Comparison of ENCODE assay signal across 23 mouse cellular contexts in genomic region chr8:47544094-47544493, GRCm38 (mm10). TPM values are rescaled to one million over a fixed set of nuclear protein-coding genes. Genes with fewer than 3 reads are reported as not detected.
A peak's percentile ranks its signal among the peaks of the same experiment; 100 is the strongest.
DNase-seq lines count a peak whose midpoint lies in the region; ATAC-seq and TF ChIP-seq lines count a peak whose summit lies in the region.
"Had no signal": no experiment of that assay in that cellular context is flagged by ENCODE, and none has a peak within 500 bp of the region (broad histone marks: within the 10 kb centered on the region; RNA-seq: fewer than 3 reads in every experiment).

No protein-coding gene starts in this region.

- H3K9ac ChIP-seq in neural tube, embryonic 15.5 days (replicated peaks) = no peak overlapping the region
- H3K9ac ChIP-seq: forebrain, embryonic 13.5 days; heart, embryonic 12.5 days; heart, embryonic 15.5 days; hindbrain, embryonic 12.5 days; hindbrain, embryonic 15.5 days had no signal

- no peak overlapping the region for H3K4me2 ChIP-seq in neural tube, embryonic 15.5 days
- H3K4me2 ChIP-seq: forebrain, embryonic 13.5 days; heart, embryonic 12.5 days; heart, embryonic 15.5 days; hindbrain, embryonic 12.5 days; hindbrain, embryonic 15.5 days had no signal

- no peak for TF ChIP-seq POLR2A in thymus, adult 2 months (IDR thresholded peaks at IDR 0.05; ENCODE audit: control insufficient read depth, extremely low read depth, insufficient read depth, low read length, poor library complexity)

- H3K9me3 ChIP-seq in neural tube, embryonic 15.5 days (replicated peaks) = no peaks in the 10 kb centered on the region
- H3K9me3 ChIP-seq: forebrain, embryonic 13.5 days; heart, embryonic 15.5 days; hindbrain, embryonic 12.5 days; hindbrain, embryonic 15.5 days had no signal

- no peak overlapping the region for H3K27ac ChIP-seq in thymus, adult 2 months (ENCODE audit: control insufficient read depth, insufficient read depth, low read length)
- no peak overlapping the region for H3K27ac ChIP-seq in neural tube, embryonic 15.5 days (replicated peaks)
- H3K27ac ChIP-seq: forebrain, embryonic 10.5 days; forebrain, embryonic 13.5 days; heart, embryonic 15.5 days; hindbrain, embryonic 12.5 days; hindbrain, embryonic 15.5 days had no signal

- ATAC-seq in neural tube, embryonic 15.5 days (ENCODE audit: low FRiP score) = no peak
- ATAC-seq: forebrain, embryonic 13.5 days; forebrain, embryonic 16.5 days had no signal

- H3K36me3 ChIP-seq in thymus, adult 2 months (ENCODE audit: control insufficient read depth, insufficient read depth, low read length) = peaks cover 43% of the 10 kb centered on the region
- peaks cover 69% of the 10 kb centered on the region for H3K36me3 ChIP-seq in neural tube, embryonic 15.5 days

- DNase-seq in heart, adult 11 months = peak; percentile 61
- DNase-seq in heart, postnatal 14 days = no peak
- peak; percentile 24 for DNase-seq in thymus, adult 2 months
- no peak for DNase-seq in thymus, postnatal 36 days
- DNase-seq in ES-CJ7 (ENCODE audit: low read depth, low spot score) = peak; percentile 64
- peak; percentile 6 for DNase-seq in T-cell, adult 2 months (ENCODE audit: low spot score)
- no peak for DNase-seq in ovary, postnatal 36 days (ENCODE audit: low spot score)
- DNase-seq: adrenal gland, adult 8-10 months; adrenal gland, postnatal 36 days; cerebellum, adult 18-20 months; cerebellum, adult 9-10 months; cerebellum, postnatal 14 days; gastrocnemius, postnatal 10 days; gastrocnemius, postnatal 36 days; heart, postnatal 10 days had no signal

- intact Hi-C loops in heart, postnatal 14 days (cut with DNase I) = no loop called here

- no peaks in the 10 kb centered on the region for H3K27me3 ChIP-seq in thymus, adult 2 months (ENCODE audit: control insufficient read depth, insufficient read depth, low read length)
- H3K27me3 ChIP-seq in neural tube, embryonic 15.5 days (replicated peaks) = no peaks in the 10 kb centered on the region
- H3K27me3 ChIP-seq: forebrain, embryonic 13.5 days; heart, embryonic 12.5 days; heart, embryonic 15.5 days; hindbrain, embryonic 12.5 days; hindbrain, embryonic 15.5 days had no signal

- H3K4me1 ChIP-seq in thymus, adult 2 months (replicated peaks; ENCODE audit: control insufficient read depth, insufficient read depth, low read length) = no peaks in the 10 kb centered on the region; the same call in 1 of the 2 replicates
- H3K4me1 ChIP-seq in neural tube, embryonic 15.5 days = no peaks in the 10 kb centered on the region
- H3K4me1 ChIP-seq: forebrain, embryonic 10.5 days; forebrain, embryonic 13.5 days; hindbrain, embryonic 12.5 days; hindbrain, embryonic 15.5 days had no signal

- no peak overlapping the region for H3K4me3 ChIP-seq in thymus, adult 2 months (ENCODE audit: control insufficient read depth, insufficient read depth, low read length)
- H3K4me3 ChIP-seq in neural tube, embryonic 15.5 days (replicated peaks) = no peak overlapping the region
- H3K4me3 ChIP-seq: forebrain, embryonic 10.5 days; forebrain, embryonic 13.5 days; heart, embryonic 12.5 days; heart, embryonic 15.5 days; hindbrain, embryonic 12.5 days; hindbrain, embryonic 15.5 days had no signal

- WGBS in thymus, adult 2 months = 39% methylated on average over 5 of the region's 5 CpGs
- 95% methylated on average over 5 of the region's 5 CpGs for WGBS in neural tube, embryonic 15.5 days

- TF ChIP-seq CTCF in thymus, adult 2 months (IDR thresholded peaks at IDR 0.05; ENCODE audit: borderline replicate concordance, control insufficient read depth, extremely low read depth, insufficient read depth, low read length, poor library complexity) = no peak

RNA-seq across cellular contexts. Expression of gene Rwdd4a, which starts 10.6 kb away (rescaled TPM):
- total RNA-seq in heart, postnatal 14 days (2021) = 10 to 100 TPM; 48.4 to 60.7 TPM
- polyA plus RNA-seq in thymus, adult 2 months (2012; rRNA removed) = 30.5 and 30.8 TPM in 2 replicates
- 24.3 and 29.9 TPM in 2 replicates for polyA plus RNA-seq in neural tube, embryonic 15.5 days (2015; fragmentation: Nextera tagmentation; extraction: Ambion mirVana)

RNA-seq across cellular contexts. Expression of gene Trappc11, which starts 10.8 kb away (rescaled TPM):
- 10 to 100 TPM; 21.8 to 22.4 TPM for total RNA-seq in heart, postnatal 14 days (2021)
- 27.6 and 28.1 TPM in 2 replicates for polyA plus RNA-seq in thymus, adult 2 months (2012; rRNA removed)
- polyA plus RNA-seq in neural tube, embryonic 15.5 days (2015; fragmentation: Nextera tagmentation; extraction: Ambion mirVana) = 36.0 and 36.5 TPM in 2 replicates

Comparison
In these comparisons a context has a peak if more than half of its experiments do, and no peak if none do; other contexts are left out.
1. DNase-seq: peak in heart, adult 11 months (single experiment), thymus, adult 2 months (single experiment), ES-CJ7 (single experiment) and T-cell, adult 2 months (single experiment); none in heart, postnatal 14 days (0 of 2), thymus, postnatal 36 days (0 of 2) and ovary, postnatal 36 days (single experiment).